Mouse (Mus musculus): ENCODE measurements around the gene Hoxd3. TPM values are rescaled to one million over a fixed set of nuclear protein-coding genes. Genes with fewer than 3 reads are reported as not detected.

The Hoxd3 gene
- polyA plus RNA-seq, 1 experiment from 2014 or later, result 3.2 TPM

DNA sequence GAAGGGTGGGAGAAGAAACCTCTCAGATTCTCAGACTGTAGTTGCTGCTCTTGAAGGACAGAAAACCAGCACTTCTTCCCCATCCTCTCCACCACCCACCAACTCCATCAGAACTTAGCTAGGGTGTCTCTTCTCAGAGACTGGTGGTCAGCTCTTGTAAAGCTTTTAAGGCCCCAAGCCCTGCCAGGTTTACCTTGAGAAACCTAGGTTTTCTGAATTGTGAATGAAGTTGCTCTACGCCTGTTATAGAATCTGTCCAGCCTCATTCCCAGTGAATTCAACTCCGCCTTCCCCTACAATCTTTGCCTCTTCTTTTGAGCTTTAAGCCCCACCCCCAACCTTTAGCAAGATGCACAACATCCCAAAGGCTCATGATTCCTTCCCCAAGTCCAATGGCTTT lies 34.6 kb upstream of the Hoxd3 start:
- no peaks in the 10 kb centered on the region for H3K9me3 ChIP-seq (ENCODE audit: control insufficient read depth)
- H3K27ac ChIP-seq (ENCODE audit: low read depth, low read length), result no peak overlapping the region
- ATAC-seq, result no peak
- H3K36me3 ChIP-seq (ENCODE audit: control insufficient read depth, insufficient read depth), result no peaks in the 10 kb centered on the region
- no peak overlapping the region for H3K9ac ChIP-seq (ENCODE audit: low read depth, low read length)
- 23% methylated on average over 2 of the region's 2 CpGs for WGBS
- no peak overlapping the region for H3K4me3 ChIP-seq (ENCODE audit: low read depth, low read length)
- no peak for TF ChIP-seq CTCF (IDR thresholded peaks at IDR 0.05; ENCODE audit: low read depth)
- peaks cover 100% of the 10 kb centered on the region for H3K27me3 ChIP-seq (replicated peaks; ENCODE audit: control insufficient read depth, insufficient read depth, low read length)
- H3K4me1 ChIP-seq (replicated peaks; ENCODE audit: control insufficient read depth, insufficient read depth, low read length), result no peaks in the 10 kb centered on the region
- H3K4me2 ChIP-seq (replicated peaks; ENCODE audit: low read depth), result no peak overlapping the region

DNA sequence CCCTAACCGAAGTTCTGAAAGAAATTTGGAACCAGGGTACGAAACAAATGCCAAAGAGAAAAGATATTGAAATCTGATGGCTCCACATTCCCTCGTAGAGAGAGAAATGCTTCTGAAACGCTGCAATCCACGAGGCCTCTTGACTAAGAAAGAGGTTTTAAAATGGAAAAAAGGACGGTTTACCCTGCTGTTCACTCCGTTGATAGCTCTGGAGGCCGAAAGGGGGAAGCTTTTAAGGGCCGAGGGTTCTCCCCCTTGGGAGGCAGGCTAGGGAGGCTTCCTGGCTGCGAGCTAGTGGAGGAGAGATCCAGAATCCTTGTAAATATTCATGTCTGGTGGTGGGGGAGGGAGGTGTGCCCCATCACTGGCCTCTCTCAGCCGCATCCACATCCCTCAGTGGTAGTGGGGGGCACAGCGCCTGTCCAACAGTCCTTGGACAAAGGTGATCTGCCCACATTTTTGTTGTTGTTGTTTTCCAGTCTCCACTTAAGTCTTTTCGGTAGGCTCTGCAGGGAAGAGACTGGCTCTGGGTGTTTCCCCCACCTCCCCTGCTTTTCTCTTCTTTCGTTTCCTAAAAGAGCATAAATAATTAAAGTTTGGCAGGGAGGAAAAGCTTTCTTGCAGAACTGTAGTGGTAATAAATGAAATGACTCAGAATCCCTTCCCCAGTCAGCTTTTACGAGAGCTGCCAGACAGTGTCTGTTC lies 32.7 kb upstream of the Hoxd3 start, which contains the start of gene Hoxd11:
Gene Hoxd11 (plus strand): TSS at position 667 of the 705 bp plus-strand sequence.
- Histone ChIP-seq H3K4me3 (ENCODE audit: low read depth, low read length) (peak within 1 kb of the TSS; percentile 12; the same call in 1 of the 2 replicates), H3K9ac (ENCODE audit: low read depth, low read length) (no peak within 1 kb of the TSS)
- 3% methylated on average over 15 of the region's 15 CpGs for WGBS

DNA sequence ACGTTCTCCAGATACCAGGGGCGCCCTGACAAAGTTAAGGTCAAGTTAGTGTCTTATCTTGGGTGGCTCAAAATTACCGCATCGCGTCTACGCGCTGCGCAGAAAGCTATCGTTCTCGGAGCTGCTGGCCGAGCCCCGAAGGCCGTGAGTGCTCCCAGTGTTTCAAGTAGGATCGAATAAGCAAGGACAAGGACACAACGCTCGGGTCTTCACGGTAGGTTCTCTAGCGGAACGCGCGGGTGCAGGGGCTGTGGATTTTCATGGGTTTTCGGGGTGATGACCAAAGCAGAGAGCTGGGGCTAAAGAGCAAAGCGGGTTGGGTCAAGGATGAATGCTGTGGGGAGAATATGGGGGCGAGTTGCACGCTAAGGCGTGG lies 32.1 kb upstream of the Hoxd3 start:
- TF ChIP-seq CTCF (IDR thresholded peaks at IDR 0.05; ENCODE audit: low read depth), result no peak
- H3K9me3 ChIP-seq (ENCODE audit: control insufficient read depth), result no peaks in the 10 kb centered on the region
- H3K4me3 ChIP-seq (ENCODE audit: low read depth, low read length), result peak overlapping the region; percentile 12; the same call in 1 of the 2 replicates
- H3K4me1 ChIP-seq (replicated peaks; ENCODE audit: control insufficient read depth, insufficient read depth, low read length), result no peaks in the 10 kb centered on the region
- H3K9ac ChIP-seq (ENCODE audit: low read depth, low read length), result no peak overlapping the region
- H3K36me3 ChIP-seq (ENCODE audit: control insufficient read depth, insufficient read depth), result no peaks in the 10 kb centered on the region
- no peak for ATAC-seq
- H3K4me2 ChIP-seq (replicated peaks; ENCODE audit: low read depth), result no peak overlapping the region
- H3K27ac ChIP-seq (ENCODE audit: low read depth, low read length), result no peak overlapping the region
- peaks cover 100% of the 10 kb centered on the region for H3K27me3 ChIP-seq (replicated peaks; ENCODE audit: control insufficient read depth, insufficient read depth, low read length)
- WGBS, result 2% methylated on average over 26 of the region's 26 CpGs

More for the DNA sequence above, 32.7 kb upstream of the Hoxd3 start, which contains the start of gene Hoxd11:
- no peak for TF ChIP-seq CTCF (IDR thresholded peaks at IDR 0.05; ENCODE audit: low read depth)
- H3K4me2 ChIP-seq (replicated peaks; ENCODE audit: low read depth), result no peak within 1 kb of the TSS; the same call in 1 of the 2 replicates
- H3K27ac ChIP-seq (ENCODE audit: low read depth, low read length), result no peak within 1 kb of the TSS
- H3K27me3 ChIP-seq (replicated peaks; ENCODE audit: control insufficient read depth, insufficient read depth, low read length), result peaks cover 100% of the 10 kb centered on the region
- no peaks in the 10 kb centered on the region for H3K4me1 ChIP-seq (replicated peaks; ENCODE audit: control insufficient read depth, insufficient read depth, low read length)
- ATAC-seq, result no peak
- H3K36me3 ChIP-seq (ENCODE audit: control insufficient read depth, insufficient read depth), result no peaks in the 10 kb centered on the region
- H3K9me3 ChIP-seq (ENCODE audit: control insufficient read depth), result no peaks in the 10 kb centered on the region

- TF ChIP-seq CTCF (IDR thresholded peaks at IDR 0.05; ENCODE audit: low read depth), result no peak
- H3K27me3 ChIP-seq (replicated peaks; ENCODE audit: control insufficient read depth, insufficient read depth, low read length), result peaks cover 100% of the 10 kb centered on the region
- no peak for ATAC-seq
- H3K9me3 ChIP-seq (ENCODE audit: control insufficient read depth), result no peaks in the 10 kb centered on the region
- H3K4me2 ChIP-seq (replicated peaks; ENCODE audit: low read depth), result no peak overlapping the region
- 1% methylated on average over 23 of the region's 23 CpGs for WGBS
- no peaks in the 10 kb centered on the region for H3K4me1 ChIP-seq (replicated peaks; ENCODE audit: control insufficient read depth, insufficient read depth, low read length)
- no peak overlapping the region for H3K9ac ChIP-seq (ENCODE audit: low read depth, low read length)
- no peaks in the 10 kb centered on the region for H3K36me3 ChIP-seq (ENCODE audit: control insufficient read depth, insufficient read depth)
- H3K27ac ChIP-seq (ENCODE audit: low read depth, low read length), result no peak overlapping the region
- peak overlapping the region; percentile 12; the same call in 1 of the 2 replicates for H3K4me3 ChIP-seq (ENCODE audit: low read depth, low read length)
These were observed 31.7 kb upstream of the Hoxd3 start for GRCm38 (mm10) chr2:74679980-74680379.

GRCm38 (mm10) chr2:74680561-74681398 lies 30.9 kb upstream of the Hoxd3 start:
- no peak for ATAC-seq
- Histone ChIP-seq H3K4me2 (replicated peaks; ENCODE audit: low read depth) (no peak overlapping the region), H3K27me3 (replicated peaks; ENCODE audit: control insufficient read depth, insufficient read depth, low read length) (peaks cover 100% of the 10 kb centered on the region), H3K27ac (ENCODE audit: low read depth, low read length) (no peak overlapping the region), H3K9ac (ENCODE audit: low read depth, low read length) (no peak overlapping the region), H3K4me1 (replicated peaks; ENCODE audit: control insufficient read depth, insufficient read depth, low read length) (no peaks in the 10 kb centered on the region), H3K9me3 (ENCODE audit: control insufficient read depth) (no peaks in the 10 kb centered on the region), H3K4me3 (ENCODE audit: low read depth, low read length) (no peak overlapping the region), H3K36me3 (ENCODE audit: control insufficient read depth, insufficient read depth) (no peaks in the 10 kb centered on the region)
- 5% methylated on average over 21 of the region's 21 CpGs for WGBS
- TF ChIP-seq CTCF (IDR thresholded peaks at IDR 0.05; ENCODE audit: low read depth), result no peak
